Mouse (Mus musculus): Measurements from ENCODE around the gene Srgap2. TPM values are rescaled to one million over a fixed set of nuclear protein-coding genes. Genes with fewer than 3 reads are reported as not detected.
A peak's percentile ranks its signal among the peaks of the same experiment; 100 is the strongest.
"Not testable (repeated sequence)": the region's sequence is repeated elsewhere in the genome, so short reads cannot be mapped to it uniquely, and the experiment has no call there.

Srgap2 gene
- polyA plus RNA-seq, 1 experiment from 2014 or later = 13.5 TPM

GRCm38 (mm10) chr1:131344691-131345090 is 182.5 kb downstream of the Srgap2 start:
- H3K9me3 ChIP-seq = no peaks in the 10 kb centered on the region
- WGBS = 92% methylated on average over 2 of the region's 2 CpGs
- H3K27ac ChIP-seq = no peak overlapping the region
- H3K4me1 ChIP-seq = no peaks in the 10 kb centered on the region
- no peak overlapping the region for H3K4me3 ChIP-seq
- ATAC-seq (ENCODE audit: low FRiP score, low read depth) = no peak
- no peaks in the 10 kb centered on the region for H3K27me3 ChIP-seq (replicated peaks)
- H3K4me2 ChIP-seq (replicated peaks) = no peak overlapping the region
- H3K36me3 ChIP-seq = peaks cover 26% of the 10 kb centered on the region
- no peak overlapping the region for H3K9ac ChIP-seq

GRCm38 (mm10) chr1:131336017-131336416 is 191.1 kb downstream of the Srgap2 start:
- Histone ChIP-seq H3K27me3 (replicated peaks) (no peaks in the 10 kb centered on the region), H3K4me1 (0 out of 2 replicates have a peak, but pooled peaks cover 8% of the 10 kb centered on the region), H3K4me2 (replicated peaks) (no peak overlapping the region), H3K9ac (no peak overlapping the region), H3K9me3 (no peaks in the 10 kb centered on the region), H3K36me3 (peaks cover 15% of the 10 kb centered on the region), H3K4me3 (no peak overlapping the region), H3K27ac (no peak overlapping the region)
- no peak for ATAC-seq (ENCODE audit: low FRiP score, low read depth)
- WGBS = 78% methylated on average over 5 of the region's 5 CpGs

GRCm38 (mm10) chr1:131335604-131336003 is 191.5 kb downstream of the Srgap2 start:
- H3K9me3 ChIP-seq = no peaks in the 10 kb centered on the region
- no peak overlapping the region for H3K4me2 ChIP-seq (replicated peaks)
- 0 out of 2 replicates have a peak, but pooled peaks cover 8% of the 10 kb centered on the region for H3K4me1 ChIP-seq
- WGBS = 56% methylated on average over 3 of the region's 3 CpGs
- no peak overlapping the region for H3K27ac ChIP-seq
- H3K4me3 ChIP-seq = no peak overlapping the region
- no peak overlapping the region for H3K9ac ChIP-seq
- no peak for ATAC-seq (ENCODE audit: low FRiP score, low read depth)
- no peaks in the 10 kb centered on the region for H3K27me3 ChIP-seq (replicated peaks)
- peaks cover 15% of the 10 kb centered on the region for H3K36me3 ChIP-seq

GRCm38 (mm10) chr1:131331180-131331579 is 196.0 kb downstream of the Srgap2 start:
- Histone ChIP-seq H3K27ac (no peak overlapping the region), H3K4me1 (0 out of 2 replicates have a peak, but pooled peaks cover 7% of the 10 kb centered on the region), H3K9ac (no peak overlapping the region), H3K36me3 (peaks cover 19% of the 10 kb centered on the region), H3K27me3 (replicated peaks) (no peaks in the 10 kb centered on the region), H3K4me3 (no peak overlapping the region), H3K9me3 (no peaks in the 10 kb centered on the region), H3K4me2 (replicated peaks) (no peak overlapping the region)
- no peak for ATAC-seq (ENCODE audit: low FRiP score, low read depth)
- WGBS = 91% methylated on average over 1 of the region's 1 CpGs

GRCm38 (mm10) chr1:131329093-131329492 is 198.1 kb downstream of the Srgap2 start:
- H3K9ac ChIP-seq; ATAC-seq (ENCODE audit: low FRiP score, low read depth); H3K27ac ChIP-seq; H3K4me3 ChIP-seq; H3K4me1 ChIP-seq; H3K4me2 ChIP-seq (replicated peaks); H3K9me3 ChIP-seq; H3K27me3 ChIP-seq (replicated peaks): not testable (repeated sequence)
- 95% methylated on average over 1 of the region's 1 CpGs for WGBS
- H3K36me3 ChIP-seq = peaks cover 11% of the 10 kb centered on the region; the same call in 1 of the 2 replicates

GRCm38 (mm10) chr1:131327167-131327566 is 200.0 kb downstream of the Srgap2 start:
- Histone ChIP-seq H3K9ac (no peak overlapping the region), H3K4me2 (replicated peaks) (no peak overlapping the region), H3K27ac (no peak overlapping the region), H3K9me3 (no peaks in the 10 kb centered on the region), H3K4me1 (no peaks in the 10 kb centered on the region), H3K4me3 (no peak overlapping the region), H3K27me3 (replicated peaks) (no peaks in the 10 kb centered on the region), H3K36me3 (peaks cover 4% of the 10 kb centered on the region; the same call in 1 of the 2 replicates)
- ATAC-seq (ENCODE audit: low FRiP score, low read depth) = no peak
- 100% methylated on average over 1 of the region's 1 CpGs for WGBS

GRCm38 (mm10) chr1:131324816-131325463 is 202.2 kb downstream of the Srgap2 start:
- Histone ChIP-seq H3K27me3 (replicated peaks) (no peaks in the 10 kb centered on the region), H3K4me2 (replicated peaks) (no peak overlapping the region), H3K27ac (no peak overlapping the region), H3K9me3 (no peaks in the 10 kb centered on the region), H3K4me3 (no peak overlapping the region), H3K4me1 (no peaks in the 10 kb centered on the region), H3K36me3 (peaks cover 4% of the 10 kb centered on the region; the same call in 1 of the 2 replicates), H3K9ac (no peak overlapping the region)
- 87% methylated on average over 3 of the region's 3 CpGs for WGBS
- ATAC-seq (ENCODE audit: low FRiP score, low read depth) = no peak

GRCm38 (mm10) chr1:131319598-131320330 is 207.4 kb downstream of the Srgap2 start:
- H3K36me3 ChIP-seq = peaks cover 26% of the 10 kb centered on the region
- H3K9ac ChIP-seq = no peak overlapping the region
- peak; percentile 44; the same call in 1 of the 2 replicates for ATAC-seq (ENCODE audit: low FRiP score, low read depth)
- no peak overlapping the region for H3K4me2 ChIP-seq (replicated peaks)
- WGBS = 85% methylated on average over 3 of the region's 3 CpGs
- no peaks in the 10 kb centered on the region for H3K9me3 ChIP-seq
- no peak overlapping the region for H3K4me3 ChIP-seq
- no peaks in the 10 kb centered on the region for H3K27me3 ChIP-seq (replicated peaks)
- no peak overlapping the region for H3K27ac ChIP-seq
- H3K4me1 ChIP-seq = no peaks in the 10 kb centered on the region

GRCm38 (mm10) chr1:131318397-131318796 is 208.8 kb downstream of the Srgap2 start:
- no peak overlapping the region for H3K9ac ChIP-seq
- no peaks in the 10 kb centered on the region for H3K4me1 ChIP-seq
- WGBS = 93% methylated on average over 2 of the region's 2 CpGs
- H3K4me3 ChIP-seq = no peak overlapping the region
- H3K9me3 ChIP-seq = no peaks in the 10 kb centered on the region
- H3K27ac ChIP-seq = no peak overlapping the region
- H3K4me2 ChIP-seq (replicated peaks) = no peak overlapping the region
- ATAC-seq (ENCODE audit: low FRiP score, low read depth) = no peak
- no peaks in the 10 kb centered on the region for H3K27me3 ChIP-seq (replicated peaks)
- H3K36me3 ChIP-seq = peaks cover 31% of the 10 kb centered on the region

GRCm38 (mm10) chr1:131317625-131318024 is 209.5 kb downstream of the Srgap2 start:
- Histone ChIP-seq H3K9me3 (no peaks in the 10 kb centered on the region), H3K27me3 (replicated peaks) (no peaks in the 10 kb centered on the region), H3K36me3 (peaks cover 37% of the 10 kb centered on the region), H3K4me1 (no peaks in the 10 kb centered on the region), H3K4me3 (no peak overlapping the region), H3K9ac (no peak overlapping the region), H3K27ac (no peak overlapping the region), H3K4me2 (replicated peaks) (no peak overlapping the region)
- WGBS = 94% methylated on average over 5 of the region's 5 CpGs
- no peak for ATAC-seq (ENCODE audit: low FRiP score, low read depth)

GRCm38 (mm10) chr1:131311284-131311683 is 215.9 kb downstream of the Srgap2 start:
- no peaks in the 10 kb centered on the region for H3K4me1 ChIP-seq
- ATAC-seq (ENCODE audit: low FRiP score, low read depth) = no peak
- H3K27ac ChIP-seq = no peak overlapping the region
- 88% methylated on average over 3 of the region's 3 CpGs for WGBS
- no peak overlapping the region for H3K9ac ChIP-seq
- H3K4me3 ChIP-seq = no peak overlapping the region
- no peak overlapping the region for H3K4me2 ChIP-seq (replicated peaks)
- H3K27me3 ChIP-seq (replicated peaks) = no peaks in the 10 kb centered on the region
- peaks cover 45% of the 10 kb centered on the region for H3K36me3 ChIP-seq
- H3K9me3 ChIP-seq = no peaks in the 10 kb centered on the region

GRCm38 (mm10) chr1:131310237-131310818 is 216.8 kb downstream of the Srgap2 start:
- Histone ChIP-seq H3K36me3 (peaks cover 35% of the 10 kb centered on the region), H3K4me2 (replicated peaks) (no peak overlapping the region), H3K27me3 (replicated peaks) (no peaks in the 10 kb centered on the region), H3K4me3 (no peak overlapping the region), H3K27ac (no peak overlapping the region), H3K9ac (no peak overlapping the region), H3K4me1 (no peaks in the 10 kb centered on the region), H3K9me3 (no peaks in the 10 kb centered on the region)
- ATAC-seq (ENCODE audit: low FRiP score, low read depth) = no peak
- 92% methylated on average over 5 of the region's 5 CpGs for WGBS

Data from neural tube, embryonic 12.5 days (tissue).